Mouse (Mus musculus) kidney, postnatal 0 days (tissue): ENCODE measurements at regions not wholly inside any gene's neighbourhood (a gene's known extent, or its start where the extent isn't known, plus 50 kb on each side); places are given as distances from the start of the nearest gene placed in this dataset.
A peak's percentile ranks its signal among the peaks of the same experiment; 100 is the strongest.

ENCODE experiments used
- ATAC-seq: fragments of 200-750 bp; cut with Nextera tagmentation; replicated peaks from 2 replicates; pipeline ENCODE4 v1.8.0; 2017; ENCODE audit warnings: low read depth, moderate number of reproducible peaks, moderate TSS enrichment, moderate library complexity; ENCODE audit not compliant: low FRiP score
- DNase-seq: peaks from one replicate; pipeline ENCODE4 v3.0.0-alpha.2; 2016; ENCODE audit warnings: low spot score
- H3K27ac ChIP-seq: fragments of 300-500 bp; sonication (generic); 2 replicates; pipeline ENCODE4 v1.5.1; 2014; ENCODE audit warnings: mild to moderate bottlenecking
- H3K27me3 ChIP-seq: fragments of 300-500 bp; sonication (generic); 2 replicates; pipeline ENCODE4 v1.6.1; 2014; ENCODE audit warnings: low read length, mixed read lengths; ENCODE audit not compliant: insufficient read depth
- H3K36me3 ChIP-seq: fragments of 300-500 bp; sonication (generic); 2 replicates; pipeline ENCODE4 v1.6.1; 2014; ENCODE audit warnings: low read length, mixed read lengths; ENCODE audit not compliant: insufficient read depth
- H3K4me1 ChIP-seq: fragments of 300-500 bp; sonication (generic); replicated peaks from 2 replicates; pipeline ENCODE4 v1.6.1; 2014; ENCODE audit warnings: antibody characterized with exemption, low read length, mixed read lengths; ENCODE audit not compliant: insufficient read depth
- H3K4me2 ChIP-seq: fragments of 300-500 bp; sonication (generic); 2 replicates; pipeline ENCODE4 v1.6.1; 2014; ENCODE audit warnings: mild to moderate bottlenecking, low read length, moderate library complexity, mixed read lengths
- H3K4me3 ChIP-seq: fragments of 300-500 bp; sonication (generic); replicated peaks from 2 replicates; pipeline ENCODE4 v1.5.1; 2014; ENCODE audit warnings: low read depth, low read length
- H3K9ac ChIP-seq: fragments of 300-500 bp; sonication (generic); 2 replicates; pipeline ENCODE4 v1.6.1; 2014; ENCODE audit warnings: low read depth, low read length
- H3K9me3 ChIP-seq: fragments of 300-500 bp; sonication (generic); replicated peaks from 2 replicates; pipeline ENCODE4 v1.6.1; 2016; ENCODE audit warnings: low read length, inconsistent platforms, mixed read lengths
- CTCF ChIP-seq: IDR thresholded peaks from 2 replicates; pipeline ENCODE4 v1.5.1; 2016; ENCODE audit warnings: antibody characterized with exemption, low read depth, mild to moderate bottlenecking, moderate library complexity
- WGBS: fragments of 180-500 bp; shearing (Covaris S2); extraction: QIAGEN DNeasy Blood & Tissue Kit; methylation state at CpG from one replicate; pipeline ENCODE4 v1.1.7; 2014; 5-methylcytosine and 5-hydroxymethylcytosine counted together

- WGBS: 52% methylated on average over 5 of the region's 5 CpGs
- DNase-seq: peak; percentile 54
- Histone ChIP-seq H3K36me3 (no peaks in the 10 kb centered on the region), H3K9ac (no peak overlapping the region), H3K4me3 (no peak overlapping the region), H3K4me1 (no peaks in the 10 kb centered on the region), H3K27me3 (no peaks in the 10 kb centered on the region), H3K9me3 (no peaks in the 10 kb centered on the region), H3K4me2 (no peak overlapping the region), H3K27ac (no peak overlapping the region)
- no peak for TF ChIP-seq CTCF
- ATAC-seq: no peak
These were observed 199.6 kb upstream of the Nabp1 start for GRCm38 (mm10) chr1:51677802-51678201.

- Histone ChIP-seq H3K9me3 (no peaks in the 10 kb centered on the region), H3K4me1 (no peaks in the 10 kb centered on the region), H3K36me3 (no peaks in the 10 kb centered on the region), H3K9ac (no peak overlapping the region), H3K4me2 (no peak overlapping the region), H3K27me3 (no peaks in the 10 kb centered on the region), H3K4me3 (no peak overlapping the region), H3K27ac (no peak overlapping the region)
- DNase-seq (no peak), ATAC-seq (no peak)
- WGBS: 80% methylated on average over 1 of the region's 1 CpGs
- TF ChIP-seq CTCF: no peak
These were observed 193.5 kb upstream of the Nabp1 start for GRCm38 (mm10) chr1:51671691-51672090.

- H3K4me3 ChIP-seq: no peak overlapping the region
- ATAC-seq: no peak
- H3K9ac ChIP-seq: no peak overlapping the region
- no peaks in the 10 kb centered on the region for H3K27me3 ChIP-seq
- DNase-seq: no peak
- H3K4me2 ChIP-seq: no peak overlapping the region
- no peak overlapping the region for H3K27ac ChIP-seq
- H3K9me3 ChIP-seq: no peaks in the 10 kb centered on the region
- no peaks in the 10 kb centered on the region for H3K4me1 ChIP-seq
- WGBS: 33% methylated on average over 3 of the region's 3 CpGs
- TF ChIP-seq CTCF: peak; percentile 63
- no peaks in the 10 kb centered on the region for H3K36me3 ChIP-seq
These were observed 193.1 kb upstream of the Nabp1 start for GRCm38 (mm10) chr1:51671287-51671686.

GRCm38 (mm10) chr1:51670009-51670408, 191.8 kb upstream of the Nabp1 start:
- Histone ChIP-seq H3K9ac (no peak overlapping the region), H3K9me3 (no peaks in the 10 kb centered on the region), H3K4me1 (no peaks in the 10 kb centered on the region), H3K4me2 (no peak overlapping the region), H3K27me3 (no peaks in the 10 kb centered on the region), H3K27ac (no peak overlapping the region), H3K4me3 (no peak overlapping the region), H3K36me3 (no peaks in the 10 kb centered on the region)
- 66% methylated on average over 3 of the region's 3 CpGs for WGBS
- ATAC-seq (no peak), DNase-seq (no peak)
- TF ChIP-seq CTCF: no peak

GRCm38 (mm10) chr1:51668881-51669280, 190.7 kb upstream of the Nabp1 start:
- TF ChIP-seq CTCF: peak; percentile 84

GRCm38 (mm10) chr1:51660531-51660930, 182.3 kb upstream of the Nabp1 start:
- ATAC-seq: no peak
- Histone ChIP-seq H3K27me3 (no peaks in the 10 kb centered on the region), H3K4me2 (no peak overlapping the region), H3K36me3 (no peaks in the 10 kb centered on the region), H3K9me3 (no peaks in the 10 kb centered on the region), H3K27ac (no peak overlapping the region), H3K4me1 (no peaks in the 10 kb centered on the region), H3K4me3 (no peak overlapping the region), H3K9ac (no peak overlapping the region)
- WGBS: 100% methylated on average over 1 of the region's 1 CpGs
- no peak for DNase-seq
- no peak for TF ChIP-seq CTCF

More at GRCm38 (mm10) chr1:51668881-51669280, 190.7 kb upstream of the Nabp1 start:
- Histone ChIP-seq H3K9me3 (no peaks in the 10 kb centered on the region), H3K9ac (no peak overlapping the region), H3K4me3 (no peak overlapping the region), H3K4me1 (no peaks in the 10 kb centered on the region), H3K27me3 (no peaks in the 10 kb centered on the region), H3K27ac (no peak overlapping the region), H3K4me2 (no peak overlapping the region), H3K36me3 (no peaks in the 10 kb centered on the region)
- DNase-seq (peak; percentile 80), ATAC-seq (no peak)

GRCm38 (mm10) chr1:51657203-51657602, 179.0 kb upstream of the Nabp1 start:
- H3K36me3 ChIP-seq: no peaks in the 10 kb centered on the region
- 76% methylated on average over 4 of the region's 4 CpGs for WGBS
- H3K9me3 ChIP-seq: no peaks in the 10 kb centered on the region
- H3K4me1 ChIP-seq: no peaks in the 10 kb centered on the region
- no peak overlapping the region for H3K4me2 ChIP-seq
- no peak overlapping the region for H3K4me3 ChIP-seq
- no peak for TF ChIP-seq CTCF
- DNase-seq (no peak), ATAC-seq (no peak)
- no peaks in the 10 kb centered on the region for H3K27me3 ChIP-seq
- H3K9ac ChIP-seq: no peak overlapping the region
- H3K27ac ChIP-seq: no peak overlapping the region
